ENCODE assay signal across 9 mouse cellular contexts in genomic region chr9:37554838-37555748, GRCm38 (mm10). TPM values are rescaled to one million over a fixed set of nuclear protein-coding genes. Genes with fewer than 3 reads are reported as not detected.
DNase-seq lines count a peak whose midpoint lies in the region; ATAC-seq and TF ChIP-seq lines count a peak whose summit lies in the region.
"Had no signal": no experiment of that assay in that cellular context is flagged by ENCODE, and none has a peak within 500 bp of the region (broad histone marks: within the 10 kb centered on the region; RNA-seq: fewer than 3 reads in every experiment).

Gene Siae (plus strand): TSS chr9:37555698.

- H3K4me3 ChIP-seq in forebrain, postnatal 0 days (ENCODE audit: low read depth, low read length), result no peak within 1 kb of the TSS
- no peak within 1 kb of the TSS for H3K4me3 ChIP-seq in forebrain, embryonic 12.5 days (replicated peaks)
- no peak within 1 kb of the TSS for H3K4me3 ChIP-seq in midbrain, embryonic 16.5 days (ENCODE audit: low read depth, low read length)
- H3K4me3 ChIP-seq in midbrain, embryonic 11.5 days (ENCODE audit: low read depth, low read length), result no peak within 1 kb of the TSS
- H3K4me3 ChIP-seq in intestine, embryonic 14.5 days (ENCODE audit: low read depth, low read length), result no peak within 1 kb of the TSS
- H3K4me3 ChIP-seq: embryonic facial prominence, embryonic 12.5 days had no signal

- peak; percentile 39 for ATAC-seq in forebrain, postnatal 0 days
- no peak for ATAC-seq in forebrain, embryonic 12.5 days (ENCODE audit: low FRiP score)
- peak; percentile 55; the same call in 1 of the 2 replicates for ATAC-seq in midbrain, embryonic 16.5 days
- ATAC-seq in midbrain, embryonic 11.5 days (ENCODE audit: low FRiP score), result no peak
- no peak for ATAC-seq in intestine, embryonic 14.5 days (replicated peaks; ENCODE audit: low FRiP score, low TSS enrichment, low read depth)
- ATAC-seq in neutrophil, adult 5-6 weeks (ENCODE audit: extremely low read depth, insufficient number of reproducible peaks, low FRiP score, poor library complexity, severe bottlenecking), result no peak

- H3K27me3 ChIP-seq in forebrain, postnatal 0 days (ENCODE audit: insufficient read depth, low read length), result peaks cover 9% of the 10 kb centered on the region
- peaks cover 59% of the 10 kb centered on the region for H3K27me3 ChIP-seq in forebrain, embryonic 12.5 days
- H3K27me3 ChIP-seq in midbrain, embryonic 16.5 days (ENCODE audit: control insufficient read depth, insufficient read depth, low read depth, low read length), result peaks cover 19% of the 10 kb centered on the region
- H3K27me3 ChIP-seq in midbrain, embryonic 11.5 days (ENCODE audit: control insufficient read depth, insufficient read depth, low read length), result peaks cover 31% of the 10 kb centered on the region
- peaks cover 39% of the 10 kb centered on the region for H3K27me3 ChIP-seq in intestine, embryonic 14.5 days (replicated peaks; ENCODE audit: control insufficient read depth, insufficient read depth, low read length)

- peak; percentile 67 for DNase-seq in forebrain, postnatal 0 days
- no peak for DNase-seq in midbrain, embryonic 11.5 days (ENCODE audit: low spot score, missing footprints)
- no peak for DNase-seq in intestine, embryonic 14.5 days (ENCODE audit: low spot score)
- no peak for DNase-seq in gastrocnemius, postnatal 25 days
- DNase-seq in gastrocnemius, postnatal 4 days (ENCODE audit: low spot score in 2 of 2), result no peak

- 0 out of 2 replicates have a peak within 1 kb of the TSS, but pooled peaks have one; percentile 1 for H3K9ac ChIP-seq in forebrain, postnatal 0 days
- H3K9ac ChIP-seq in forebrain, embryonic 12.5 days, result no peak within 1 kb of the TSS
- H3K9ac ChIP-seq in midbrain, embryonic 16.5 days (ENCODE audit: low read depth, low read length), result no peak within 1 kb of the TSS
- no peak within 1 kb of the TSS for H3K9ac ChIP-seq in midbrain, embryonic 11.5 days (ENCODE audit: low read length)
- H3K9ac ChIP-seq in intestine, embryonic 14.5 days (ENCODE audit: low read length), result no peak within 1 kb of the TSS
- H3K9ac ChIP-seq: embryonic facial prominence, embryonic 12.5 days had no signal

- H3K36me3 ChIP-seq in forebrain, postnatal 0 days (ENCODE audit: insufficient read depth), result no peaks in the 10 kb centered on the region
- H3K36me3 ChIP-seq in forebrain, embryonic 12.5 days (replicated peaks), result no peaks in the 10 kb centered on the region
- H3K36me3 ChIP-seq in midbrain, embryonic 16.5 days (ENCODE audit: control insufficient read depth, insufficient read depth, low read length), result no peaks in the 10 kb centered on the region
- H3K36me3 ChIP-seq in midbrain, embryonic 11.5 days (ENCODE audit: control insufficient read depth, insufficient read depth, low read length), result no peaks in the 10 kb centered on the region
- H3K36me3 ChIP-seq in intestine, embryonic 14.5 days (ENCODE audit: control insufficient read depth, insufficient read depth, low read length), result no peaks in the 10 kb centered on the region
- H3K36me3 ChIP-seq: embryonic facial prominence, embryonic 12.5 days had no signal

- 18% methylated on average over 7 of the region's 7 CpGs for WGBS in forebrain, postnatal 0 days
- WGBS in forebrain, embryonic 12.5 days, result 25% methylated on average over 7 of the region's 7 CpGs
- 23% methylated on average over 7 of the region's 7 CpGs for WGBS in midbrain, embryonic 16.5 days
- WGBS in midbrain, embryonic 11.5 days, result 21% methylated on average over 7 of the region's 7 CpGs
- 32% methylated on average over 7 of the region's 7 CpGs for WGBS in intestine, embryonic 14.5 days

- no peak for TF ChIP-seq CTCF in forebrain, postnatal 0 days (IDR thresholded peaks at IDR 0.05; ENCODE audit: low read depth)

- H3K27ac ChIP-seq in forebrain, postnatal 0 days (ENCODE audit: low read depth, low read length), result peak within 1 kb of the TSS; percentile 15; the same call in 1 of the 2 replicates
- no peak within 1 kb of the TSS for H3K27ac ChIP-seq in forebrain, embryonic 12.5 days
- H3K27ac ChIP-seq in midbrain, embryonic 16.5 days (ENCODE audit: low read length), result no peak within 1 kb of the TSS
- no peak within 1 kb of the TSS for H3K27ac ChIP-seq in midbrain, embryonic 11.5 days (ENCODE audit: low read depth, low read length)
- H3K27ac ChIP-seq in intestine, embryonic 14.5 days (ENCODE audit: low read depth), result no peak within 1 kb of the TSS
- H3K27ac ChIP-seq: embryonic facial prominence, embryonic 12.5 days had no signal

- peaks cover 10% of the 10 kb centered on the region; the same call in 1 of the 2 replicates for H3K4me1 ChIP-seq in forebrain, postnatal 0 days (ENCODE audit: insufficient read depth)
- peaks cover 23% of the 10 kb centered on the region for H3K4me1 ChIP-seq in forebrain, embryonic 12.5 days
- peaks cover 9% of the 10 kb centered on the region for H3K4me1 ChIP-seq in midbrain, embryonic 16.5 days (ENCODE audit: control insufficient read depth, insufficient read depth, low read length)
- peaks cover 5% of the 10 kb centered on the region; the same call in 1 of the 2 replicates for H3K4me1 ChIP-seq in midbrain, embryonic 11.5 days (ENCODE audit: control insufficient read depth, insufficient read depth, low read length)
- H3K4me1 ChIP-seq in intestine, embryonic 14.5 days (replicated peaks; ENCODE audit: control insufficient read depth, insufficient read depth, low read length), result 0 out of 2 replicates have a peak, but pooled peaks cover 2% of the 10 kb centered on the region

- peak within 1 kb of the TSS; percentile 5; the same call in 1 of the 2 replicates for H3K4me2 ChIP-seq in forebrain, postnatal 0 days (ENCODE audit: low read depth)
- H3K4me2 ChIP-seq in forebrain, embryonic 12.5 days, result no peak within 1 kb of the TSS
- no peak within 1 kb of the TSS; the same call in 1 of the 2 replicates for H3K4me2 ChIP-seq in midbrain, embryonic 16.5 days (ENCODE audit: low read length)
- H3K4me2 ChIP-seq in midbrain, embryonic 11.5 days, result no peak within 1 kb of the TSS
- H3K4me2 ChIP-seq in intestine, embryonic 14.5 days (ENCODE audit: low read length), result no peak within 1 kb of the TSS
- H3K4me2 ChIP-seq: embryonic facial prominence, embryonic 12.5 days had no signal

- no peaks in the 10 kb centered on the region for H3K9me3 ChIP-seq in forebrain, postnatal 0 days (ENCODE audit: low read length)
- no peaks in the 10 kb centered on the region for H3K9me3 ChIP-seq in forebrain, embryonic 12.5 days
- H3K9me3 ChIP-seq in midbrain, embryonic 16.5 days (replicated peaks; ENCODE audit: control insufficient read depth, low read length, poor library complexity, severe bottlenecking), result no peaks in the 10 kb centered on the region
- H3K9me3 ChIP-seq in midbrain, embryonic 11.5 days (ENCODE audit: control insufficient read depth, low read length), result no peaks in the 10 kb centered on the region
- no peaks in the 10 kb centered on the region for H3K9me3 ChIP-seq in intestine, embryonic 14.5 days (ENCODE audit: control insufficient read depth, low read length)
- H3K9me3 ChIP-seq: embryonic facial prominence, embryonic 12.5 days had no signal

RNA-seq across cellular contexts. Expression of gene Siae, which starts in this region (rescaled TPM):
- total RNA-seq in forebrain, postnatal 0 days (2014; rRNA removed), result 9.2 and 13.8 TPM in 2 replicates
- polyA plus RNA-seq in forebrain, postnatal 0 days (2015; fragmentation: Nextera tagmentation; extraction: Ambion mirVana), result 8.9 and 13.7 TPM in 2 replicates
- polyA plus RNA-seq in forebrain, embryonic 12.5 days (2016; fragmentation: Nextera tagmentation; extraction: Ambion mirVana), result 7.3 and 7.4 TPM in 2 replicates
- 12.7 and 13.8 TPM in 2 replicates for polyA plus RNA-seq in midbrain, embryonic 16.5 days (2015; fragmentation: Nextera tagmentation; extraction: Ambion mirVana)
- 7.7 and 8.5 TPM in 2 replicates for polyA plus RNA-seq in midbrain, embryonic 11.5 days (2014; fragmentation: Nextera tagmentation; extraction: Ambion mirVana)
- 12.2 and 13.0 TPM in 2 replicates for polyA plus RNA-seq in intestine, embryonic 14.5 days (2014; fragmentation: Nextera tagmentation; extraction: Ambion mirVana)
- total RNA-seq in neutrophil, adult 5-6 weeks (2017), result 6.4 and 10.5 TPM in 2 replicates
- total RNA-seq in gastrocnemius, postnatal 25 days (2021), result 1 to 10 TPM; 3.0 to 4.0 TPM
- total RNA-seq in gastrocnemius, postnatal 4 days (2021), result 1 to 10 TPM; 6.0 to 7.2 TPM

Comparison
In these comparisons a context has a peak if more than half of its experiments do, and no peak if none do; other contexts are left out.
1. ATAC-seq: peak in forebrain, postnatal 0 days (single experiment) and midbrain, embryonic 16.5 days (single experiment); none in forebrain, embryonic 12.5 days (single experiment), midbrain, embryonic 11.5 days (single experiment), intestine, embryonic 14.5 days (single experiment) and neutrophil, adult 5-6 weeks (single experiment).